Mouse (Mus musculus): ENCODE measurements at regions not wholly inside any gene's neighbourhood (a gene's known extent, or its start where the extent isn't known, plus 50 kb on each side); places are given as distances from the start of the nearest gene placed in this dataset.

DNA sequence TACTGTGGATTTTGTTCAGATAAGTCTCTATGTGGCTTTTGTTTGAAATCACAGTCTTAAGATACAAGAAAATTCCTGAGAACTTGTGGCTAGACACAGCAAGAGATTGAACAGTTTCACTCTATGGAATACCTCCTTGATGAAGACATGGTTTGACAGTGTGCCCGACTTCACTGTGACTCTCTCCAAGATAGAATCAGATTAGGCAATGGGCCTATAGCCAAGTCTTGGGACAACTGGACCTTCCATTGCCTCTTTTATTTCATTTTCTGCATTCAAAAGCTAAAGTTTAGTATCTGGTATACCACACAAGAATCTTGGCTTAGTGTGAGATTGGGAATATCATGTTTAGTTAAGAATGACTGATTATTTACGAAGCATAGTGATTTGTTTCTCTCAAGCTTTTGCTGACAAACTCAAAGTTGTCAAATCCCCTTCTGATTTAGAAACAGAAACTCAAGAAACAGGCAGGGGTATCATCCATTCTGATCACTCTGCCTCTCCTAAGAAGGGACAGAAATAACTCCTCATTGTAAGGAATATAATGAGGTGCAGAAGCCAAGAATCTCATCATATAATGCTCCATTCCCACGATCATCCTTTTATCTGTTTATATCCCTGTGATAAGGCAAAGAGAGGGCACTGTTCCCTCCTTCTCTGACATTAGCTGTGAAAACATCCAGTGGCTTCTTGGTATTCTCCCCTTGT is 317.6 kb upstream of the Rasgrp1 start:
- no peak for DNase-seq (ENCODE audit: low spot score in 2 of 2)
- intact Hi-C loops (cut with DNase I), result no loop called here

DNA sequence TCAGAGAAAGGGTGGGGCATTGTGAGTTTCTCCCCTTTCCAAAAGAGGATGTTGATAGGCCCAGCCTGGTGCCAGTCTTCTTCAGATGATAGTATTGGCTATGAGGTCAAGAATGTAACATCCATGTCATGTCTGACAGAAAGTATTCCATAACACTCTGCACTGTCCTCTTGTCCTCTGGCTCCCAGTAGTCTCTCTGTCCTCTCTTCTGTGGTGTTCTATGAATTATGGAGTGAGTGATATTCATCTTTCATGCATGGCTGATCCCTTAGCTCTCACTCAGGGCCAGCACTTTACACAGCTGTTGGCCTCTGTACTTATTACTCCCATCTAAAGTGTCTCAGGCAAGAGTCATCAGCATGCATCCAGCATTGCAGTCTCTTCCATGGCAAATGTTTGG is 319.9 kb upstream of the Rasgrp1 start:
- intact Hi-C loops (cut with DNase I), result no loop called here
- DNase-seq (ENCODE audit: low spot score in 2 of 2), result no peak

DNA sequence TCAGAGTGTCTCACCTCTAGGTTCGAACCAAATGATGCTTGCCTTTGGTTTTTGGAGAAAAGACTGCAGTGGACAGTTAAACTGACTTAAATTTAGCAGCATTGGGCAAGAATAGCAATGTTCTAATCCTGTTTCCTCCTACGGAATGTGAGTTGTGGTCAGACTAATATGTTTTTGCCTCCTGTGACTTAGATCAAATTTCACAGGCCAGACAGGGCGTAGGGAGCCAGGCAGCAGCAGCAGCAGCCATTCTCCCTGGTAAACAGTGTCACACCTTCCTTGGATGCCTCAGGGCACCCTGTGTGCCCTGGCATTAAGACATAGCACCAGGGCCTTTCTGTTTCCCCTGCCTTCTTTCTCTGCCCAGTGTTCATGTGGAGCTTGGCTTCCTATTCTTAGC is 323.7 kb upstream of the Rasgrp1 start:
- no peak for DNase-seq (ENCODE audit: low spot score in 2 of 2)
- intact Hi-C loops (cut with DNase I), result no loop called here

DNA sequence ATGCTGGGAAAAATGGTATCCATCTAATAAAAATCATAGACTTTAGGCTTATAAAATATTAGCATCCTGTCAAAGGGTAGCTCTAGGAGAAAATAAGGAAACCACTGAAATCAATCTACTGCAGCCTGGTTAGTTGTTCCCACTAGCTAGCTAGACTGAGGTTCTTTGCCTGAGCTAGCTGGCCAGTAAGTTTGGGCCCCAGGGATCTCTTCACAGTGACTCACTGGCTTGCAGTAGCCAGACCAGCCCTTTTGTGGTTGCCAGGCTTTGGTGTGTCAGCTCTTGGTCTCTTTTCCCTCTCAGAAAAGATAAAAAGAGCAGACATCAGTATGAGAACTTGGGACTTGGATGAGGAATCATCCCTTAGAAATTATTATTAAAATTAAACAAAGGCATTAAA is 325.3 kb upstream of the Rasgrp1 start:
- intact Hi-C loops (cut with DNase I), result no loop called here
- no peak for DNase-seq (ENCODE audit: low spot score in 2 of 2)

DNA sequence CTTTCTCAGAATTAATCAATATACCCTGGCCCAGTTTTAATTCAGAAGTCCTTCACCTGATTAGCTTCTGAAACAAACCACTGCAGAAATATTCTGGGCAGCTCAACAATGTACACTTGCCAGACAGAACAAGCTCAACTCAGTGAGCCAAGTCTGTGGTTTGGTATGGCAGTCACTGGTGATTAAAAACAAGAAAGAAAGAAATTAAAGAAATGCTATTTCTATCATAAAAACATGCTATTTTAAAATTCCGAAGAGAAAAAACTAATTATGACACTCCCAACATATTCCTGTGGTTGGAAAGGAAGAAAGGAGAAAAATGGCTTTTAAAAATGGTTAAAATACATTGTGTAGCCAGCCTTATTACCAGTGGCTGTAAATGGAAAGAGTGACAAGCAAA is 332.1 kb upstream of the Rasgrp1 start:
- intact Hi-C loops (cut with DNase I), result no loop called here
- no peak for DNase-seq (ENCODE audit: low spot score in 2 of 2)

DNA sequence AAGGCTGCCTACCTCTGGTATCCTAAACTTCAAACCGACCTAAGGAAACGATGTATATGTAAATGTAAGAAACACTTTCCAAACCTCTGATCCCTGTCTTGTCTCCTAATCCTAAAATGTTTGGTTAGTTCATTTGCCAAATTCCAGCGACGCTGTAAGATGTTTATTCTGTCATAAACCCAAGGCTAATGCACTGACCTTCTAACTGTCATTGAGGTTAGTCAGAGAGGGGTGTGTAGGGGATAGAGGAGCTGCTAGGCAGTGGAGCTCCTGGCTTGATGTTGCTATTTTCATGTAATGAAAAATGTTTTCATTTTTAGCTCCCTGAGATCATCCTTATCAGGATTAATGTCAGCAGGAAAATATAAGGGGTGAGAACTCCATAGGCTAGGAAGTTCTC is 335.8 kb upstream of the Rasgrp1 start:
- intact Hi-C loops (cut with DNase I), result no loop called here
- no peak for DNase-seq (ENCODE audit: low spot score in 2 of 2)

DNA sequence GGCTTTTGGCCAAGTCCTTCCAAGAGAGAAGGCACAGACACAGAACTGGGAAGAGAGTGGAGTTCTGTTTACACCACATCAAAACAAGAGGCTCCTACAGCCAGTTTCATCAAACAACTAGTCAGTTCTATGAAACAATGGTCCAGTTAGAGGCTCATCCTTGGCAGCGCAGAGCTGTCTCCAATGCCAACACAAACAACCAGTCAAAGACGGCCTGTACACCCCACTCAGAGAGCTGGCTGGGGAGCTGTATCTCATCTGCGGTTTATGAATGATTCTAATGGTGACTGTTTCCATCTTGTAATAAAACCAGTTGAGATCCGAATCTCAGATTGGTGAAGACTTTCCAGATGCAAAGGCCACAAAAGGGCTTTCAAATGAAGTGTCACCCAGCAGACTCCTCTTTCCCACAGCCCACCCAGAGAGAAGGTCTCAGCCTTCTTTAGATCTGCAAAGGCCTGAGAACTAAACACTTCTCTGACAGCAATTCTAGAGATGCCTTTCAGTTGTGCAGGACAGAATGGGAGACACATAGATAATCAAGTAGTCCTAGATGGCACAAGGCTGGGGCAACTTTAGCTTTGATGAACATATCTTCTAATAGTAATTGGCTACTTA is 343.1 kb upstream of the Rasgrp1 start:
- intact Hi-C loops (cut with DNase I), result no loop called here
- peak; percentile 9 to 25 for DNase-seq (ENCODE audit: low spot score in 2 of 2)

DNA sequence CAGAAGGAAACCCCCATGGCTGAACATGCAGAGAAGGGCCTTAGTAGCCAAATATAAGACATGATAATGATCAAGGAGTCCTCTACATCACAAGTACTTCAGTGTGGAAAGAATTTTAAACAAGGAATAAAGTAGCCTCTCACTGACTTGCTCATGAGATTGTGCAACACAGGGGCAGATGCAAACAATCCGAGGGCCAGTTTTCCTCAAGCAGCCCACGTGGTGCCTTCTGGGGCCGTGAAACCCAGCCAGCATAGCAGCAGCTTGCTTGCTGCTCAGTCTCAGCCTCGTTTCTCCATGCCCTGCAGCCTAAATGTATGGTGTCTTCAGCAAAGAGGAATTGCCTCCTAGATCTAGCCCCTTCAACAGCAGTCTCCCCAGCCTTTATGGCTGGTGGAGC is 350.7 kb upstream of the Rasgrp1 start:
- intact Hi-C loops (cut with DNase I), result no loop called here
- no peak for DNase-seq (ENCODE audit: low spot score in 2 of 2)

DNA sequence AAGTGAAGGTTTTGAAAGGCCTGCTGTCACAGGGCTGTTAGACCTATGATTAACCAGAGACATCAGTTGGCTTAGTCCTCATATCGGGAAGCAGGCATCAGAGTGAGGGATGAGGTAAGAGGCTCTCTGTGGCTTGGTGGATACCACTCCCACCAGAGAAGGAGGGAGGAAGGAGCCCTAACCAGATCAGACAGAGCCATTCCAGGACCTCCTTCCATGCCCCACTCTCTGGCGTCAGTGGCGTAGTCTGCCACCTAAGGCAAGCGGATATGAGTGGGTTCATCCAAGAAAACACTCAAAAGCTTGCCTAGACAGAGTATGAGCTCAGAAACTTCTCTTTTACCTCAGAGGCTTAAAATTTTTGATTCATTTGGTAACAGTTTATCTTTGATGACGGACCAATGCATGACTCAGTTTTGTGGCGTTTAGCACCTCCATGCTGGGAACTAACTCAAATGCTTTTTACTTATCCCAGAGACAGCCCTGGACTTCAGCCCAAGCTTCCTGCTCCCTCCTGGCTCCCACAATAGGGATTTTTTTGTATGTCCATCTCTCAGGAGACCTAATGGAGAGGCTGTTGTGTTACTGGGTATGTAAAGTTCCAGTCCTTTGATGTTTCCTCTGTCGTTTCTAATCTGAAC is 367.5 kb upstream of the Rasgrp1 start:
- no peak for DNase-seq (ENCODE audit: low spot score in 2 of 2)
- intact Hi-C loops (cut with DNase I), result no loop called here

DNA sequence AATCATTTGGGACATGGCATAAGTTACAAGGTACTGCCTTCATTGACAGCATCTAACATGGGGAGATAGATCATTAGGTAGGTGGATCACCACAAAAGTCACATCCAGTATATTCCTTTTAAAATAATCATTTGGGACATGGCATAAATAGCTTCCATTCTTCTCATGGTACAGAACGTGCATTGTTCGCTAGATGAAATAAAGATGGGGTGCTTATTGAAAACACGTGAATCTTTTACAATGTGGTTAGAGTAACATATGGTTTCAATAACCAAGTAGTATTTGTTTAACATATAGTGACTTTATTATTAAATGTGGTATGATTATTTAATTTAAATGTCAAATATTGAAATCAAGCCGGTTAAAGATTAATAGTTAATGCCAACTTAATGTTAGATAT is 381.3 kb upstream of the Rasgrp1 start:
- intact Hi-C loops (cut with DNase I), result no loop called here
- DNase-seq (ENCODE audit: low spot score in 2 of 2), result no peak

DNA sequence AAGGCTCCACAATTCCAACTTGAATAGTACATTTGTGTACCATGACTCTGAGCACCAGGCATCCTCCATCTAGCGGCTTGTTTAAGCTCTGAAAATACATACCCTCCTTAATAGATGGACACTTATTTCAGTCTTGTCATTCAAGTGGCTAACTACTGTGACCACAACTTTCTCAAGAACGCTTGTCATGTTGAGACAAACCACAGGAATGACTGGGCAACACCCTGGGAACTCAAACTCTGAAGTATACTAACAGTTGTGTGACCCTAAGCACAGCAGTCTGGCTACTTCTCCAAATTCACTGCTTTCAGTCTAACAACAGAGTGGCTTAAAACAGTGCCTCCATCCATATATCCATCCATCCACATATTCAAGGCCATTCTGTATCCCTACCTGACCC is 380.4 kb upstream of the Thbs1 start:
- intact Hi-C loops (cut with DNase I), result no loop called here

DNA sequence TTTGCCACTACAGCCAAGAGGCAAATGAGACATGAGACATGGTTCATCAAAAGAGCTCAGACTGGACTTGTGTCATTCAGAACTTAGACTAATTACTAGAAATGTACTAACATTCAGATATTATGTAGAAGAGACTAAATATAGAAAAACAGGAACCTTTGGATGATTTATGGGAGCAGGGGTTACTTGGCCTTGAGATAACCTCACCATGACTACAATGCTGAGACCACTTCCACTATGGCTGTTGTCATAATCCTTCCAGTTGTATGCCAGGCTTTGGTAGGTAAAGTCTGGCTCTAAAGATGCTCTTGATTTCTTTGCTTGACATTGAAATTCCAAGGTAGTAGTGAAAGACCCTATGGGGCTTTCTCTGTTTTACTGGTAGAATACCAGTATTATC is 369.3 kb upstream of the Thbs1 start:
- DNase-seq (ENCODE audit: low spot score in 2 of 2), result no peak
- intact Hi-C loops (cut with DNase I), result no loop called here

More for the DNA sequence above, 380.4 kb upstream of the Thbs1 start:
- no peak for DNase-seq (ENCODE audit: low spot score in 2 of 2)

DNA sequence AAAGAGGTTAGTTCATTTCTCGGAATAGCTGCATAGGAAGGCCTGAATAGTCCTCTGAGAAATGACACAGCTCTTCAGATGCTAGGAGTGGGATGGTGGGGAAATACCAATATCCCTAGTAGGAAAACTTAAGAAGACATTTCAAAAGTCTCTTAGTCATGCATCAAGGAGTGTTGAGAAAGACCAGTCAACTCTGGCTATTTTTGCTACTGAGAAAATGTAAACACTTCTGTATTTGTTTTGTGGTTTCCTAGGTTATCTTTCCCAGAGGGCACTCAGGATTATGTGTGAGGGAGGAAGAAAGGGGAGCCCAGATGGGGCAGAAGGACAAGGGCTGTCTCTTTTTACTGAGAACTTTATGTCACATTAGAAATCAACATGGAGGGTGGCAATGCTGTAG is 367.8 kb upstream of the Thbs1 start:
- no peak for DNase-seq (ENCODE audit: low spot score in 2 of 2)
- intact Hi-C loops (cut with DNase I), result no loop called here

DNA sequence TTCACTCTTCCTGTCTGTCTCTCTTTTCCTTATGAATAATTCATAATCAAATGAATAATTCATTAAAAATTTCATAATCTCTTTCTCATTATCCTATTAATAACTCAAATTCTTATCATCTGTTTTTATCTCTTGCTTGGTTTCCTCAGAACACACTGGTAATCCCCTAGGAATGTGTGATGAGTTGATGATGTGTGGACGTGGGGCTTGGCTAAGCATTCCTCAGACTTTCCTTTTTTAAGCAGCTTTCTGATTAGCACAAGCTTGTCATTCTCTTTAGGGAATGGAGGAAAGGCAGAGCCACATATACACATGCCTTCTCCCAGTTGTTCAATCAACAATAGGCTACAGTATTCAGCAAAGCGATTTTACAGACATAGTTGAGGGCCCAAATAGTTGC is 365.9 kb upstream of the Thbs1 start:
- no peak for DNase-seq (ENCODE audit: low spot score in 2 of 2)
- intact Hi-C loops (cut with DNase I), result no loop called here

DNA sequence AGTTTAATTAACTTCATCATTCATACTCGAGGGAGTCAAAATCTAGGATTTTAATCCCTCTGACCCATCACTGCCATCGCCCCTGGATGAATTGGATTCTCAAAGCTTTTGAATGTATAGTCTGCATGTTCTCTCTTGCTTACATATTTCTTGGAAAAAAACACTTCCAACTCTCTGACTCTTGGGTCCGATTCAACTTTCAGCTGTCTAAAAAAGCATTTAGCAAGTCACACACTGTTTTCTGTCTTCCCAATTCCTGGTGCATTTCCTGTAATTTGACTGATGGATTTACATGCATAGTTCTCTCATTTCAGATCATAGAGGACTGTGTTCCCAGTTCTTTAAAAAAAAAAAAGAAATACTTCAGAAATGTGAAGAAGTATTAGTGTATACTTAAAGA is 364.5 kb upstream of the Thbs1 start:
- DNase-seq (ENCODE audit: low spot score in 2 of 2), result no peak
- intact Hi-C loops (cut with DNase I), result no loop called here

DNA sequence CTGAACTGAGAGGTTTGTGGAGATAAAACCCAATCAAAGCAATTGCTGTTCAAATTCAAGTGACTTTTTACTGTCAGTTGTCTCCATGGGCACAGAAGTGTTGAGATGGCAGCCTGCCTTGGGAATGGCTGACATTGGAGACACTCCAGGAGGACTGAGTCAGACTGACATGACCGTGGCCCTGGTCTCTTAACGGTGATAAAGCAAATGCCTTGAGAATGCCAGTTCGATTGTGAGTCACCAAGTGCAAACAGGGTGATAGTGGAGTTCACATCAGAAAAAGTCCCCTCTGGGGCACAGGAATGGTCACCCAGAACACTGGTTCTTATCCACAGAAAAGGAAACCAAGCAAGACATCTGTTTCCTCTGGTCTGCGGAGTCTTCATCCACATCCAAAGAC is 362.8 kb upstream of the Thbs1 start:
- intact Hi-C loops (cut with DNase I), result no loop called here
- DNase-seq (ENCODE audit: low spot score in 2 of 2), result no peak

DNA sequence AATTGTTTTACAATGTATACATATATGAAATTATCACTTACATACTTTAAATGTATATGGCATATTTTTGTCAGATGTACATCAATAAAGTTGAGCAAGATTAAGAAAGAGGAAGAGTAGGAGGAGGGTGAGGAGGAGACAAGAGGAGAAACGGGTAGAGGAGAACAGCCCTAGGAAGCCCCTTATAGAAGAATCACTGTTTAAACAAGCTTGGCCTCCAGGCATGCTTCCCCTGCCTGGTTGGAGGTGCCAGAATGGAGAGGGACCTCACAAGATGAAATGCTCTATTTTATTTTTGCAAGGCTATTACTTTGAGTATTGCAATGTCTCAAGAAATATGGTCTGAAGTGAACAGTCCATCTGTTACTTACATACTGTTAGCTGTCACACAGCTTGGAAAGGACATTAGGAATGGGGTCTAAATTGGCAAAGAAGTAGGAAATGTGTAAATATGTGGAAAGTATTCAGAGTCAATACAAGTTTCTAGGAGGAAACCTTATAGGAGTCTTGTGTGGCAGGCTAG is 352.1 kb upstream of the Thbs1 start:
- no peak for DNase-seq (ENCODE audit: low spot score in 2 of 2)

DNA sequence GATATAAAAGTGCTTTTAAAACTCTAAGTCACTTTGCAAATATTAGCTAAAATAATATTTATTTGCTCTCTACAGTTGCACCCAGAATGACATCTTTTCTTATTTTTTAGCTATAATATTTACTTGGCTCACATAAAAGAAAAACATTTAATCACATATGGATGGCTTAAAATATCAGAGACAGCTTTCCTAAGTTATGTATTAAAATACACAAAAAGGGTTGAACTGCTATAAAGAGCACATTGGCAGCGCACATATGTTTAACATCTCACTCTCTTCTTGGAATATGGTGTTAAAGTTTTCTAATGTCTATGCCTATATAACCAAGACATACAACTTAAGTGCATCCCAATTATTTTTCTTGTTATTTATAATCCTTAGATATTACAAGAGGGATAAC is 348.0 kb upstream of the Thbs1 start:
- intact Hi-C loops (cut with DNase I), result no loop called here
- DNase-seq (ENCODE audit: low spot score in 2 of 2), result no peak

More for the DNA sequence above, 352.1 kb upstream of the Thbs1 start:
- intact Hi-C loops (cut with DNase I), result no loop called here

DNA sequence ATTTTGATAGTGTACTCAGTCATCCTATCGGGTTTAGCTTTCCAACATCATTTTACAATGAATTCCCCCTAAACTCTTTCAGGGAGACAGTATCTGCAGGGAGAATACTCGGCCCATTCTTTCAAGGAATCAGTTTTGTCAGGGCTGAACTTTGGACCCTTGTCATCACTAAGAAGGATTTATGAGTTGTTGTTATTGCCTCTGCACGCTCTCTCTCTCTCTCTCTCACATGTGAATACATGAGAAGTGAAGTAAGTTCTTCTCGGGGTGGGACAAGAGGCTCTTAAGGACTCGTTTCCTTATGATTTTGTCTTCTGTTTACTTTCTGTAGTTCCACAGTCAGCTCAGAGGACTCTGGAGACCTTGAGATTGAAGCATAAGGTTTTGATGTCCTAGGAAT is 346.1 kb upstream of the Thbs1 start:
- DNase-seq (ENCODE audit: low spot score in 2 of 2), result no peak
- intact Hi-C loops (cut with DNase I), result no loop called here

DNA sequence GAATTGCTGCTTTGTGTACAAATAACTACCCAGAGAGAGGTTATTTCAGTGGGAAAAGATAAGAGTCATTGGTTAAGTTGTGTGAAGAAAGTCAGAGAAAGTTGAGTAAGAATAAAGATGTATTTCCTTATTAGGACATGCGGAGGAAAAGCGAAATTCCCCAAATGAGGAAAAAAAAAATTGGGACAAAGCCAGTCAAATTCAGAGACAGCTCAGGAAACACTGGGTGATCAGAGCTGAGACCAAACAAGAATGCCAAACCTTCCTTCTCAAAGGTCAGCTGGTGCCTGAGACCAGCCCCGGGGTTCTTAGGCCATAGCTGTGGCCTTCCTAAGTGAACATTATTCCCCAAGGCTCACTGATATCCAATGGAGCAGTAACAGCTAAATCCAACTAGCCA is 345.2 kb upstream of the Thbs1 start:
- no peak for DNase-seq (ENCODE audit: low spot score in 2 of 2)
- intact Hi-C loops (cut with DNase I), result no loop called here

Measured in left cerebral cortex, postnatal 14 days (tissue).